Mouse (Mus musculus): ENCODE results near the gene Tmem30a.

The Tmem30a gene

GRCm38 (mm10) chr9:79795076-79795475, 1.8 kb upstream of the Tmem30a start:
- in situ Hi-C loops (cut with MboI, MseI): no loop called here

- in situ Hi-C loops (cut with MboI, MseI): no loop called here
Observed at GRCm38 (mm10) chr9:79785794-79786085, 7.6 kb downstream of the Tmem30a start.

- in situ Hi-C loops (cut with MboI, MseI): no loop called here
Observed at GRCm38 (mm10) chr9:79784934-79785793, 8.1 kb downstream of the Tmem30a start.

DNA sequence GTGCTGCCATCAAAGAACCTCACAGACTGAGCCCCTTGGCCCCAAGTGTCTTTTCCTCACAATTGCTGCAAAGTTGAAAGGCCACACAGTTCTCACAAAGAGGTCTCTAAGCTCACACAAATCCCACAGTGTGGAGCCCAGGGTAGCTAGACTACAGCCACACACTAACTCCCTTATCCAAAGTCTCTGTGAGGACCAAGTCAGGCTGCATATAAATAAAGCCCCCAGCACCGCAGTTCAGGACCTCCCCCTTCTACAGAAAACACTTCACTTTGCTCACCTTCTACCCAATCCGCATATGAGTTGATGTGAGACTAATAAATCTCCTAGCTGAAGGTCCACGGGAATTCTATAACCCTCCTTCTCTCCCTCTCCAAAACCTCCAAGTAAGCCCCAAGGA, 8.9 kb downstream of the Tmem30a start:
- in situ Hi-C loops (cut with MboI, MseI): no loop called here

GRCm38 (mm10) chr9:79779354-79779753, 14.0 kb downstream of the Tmem30a start:
- in situ Hi-C loops (cut with MboI, MseI): no loop called here

DNA sequence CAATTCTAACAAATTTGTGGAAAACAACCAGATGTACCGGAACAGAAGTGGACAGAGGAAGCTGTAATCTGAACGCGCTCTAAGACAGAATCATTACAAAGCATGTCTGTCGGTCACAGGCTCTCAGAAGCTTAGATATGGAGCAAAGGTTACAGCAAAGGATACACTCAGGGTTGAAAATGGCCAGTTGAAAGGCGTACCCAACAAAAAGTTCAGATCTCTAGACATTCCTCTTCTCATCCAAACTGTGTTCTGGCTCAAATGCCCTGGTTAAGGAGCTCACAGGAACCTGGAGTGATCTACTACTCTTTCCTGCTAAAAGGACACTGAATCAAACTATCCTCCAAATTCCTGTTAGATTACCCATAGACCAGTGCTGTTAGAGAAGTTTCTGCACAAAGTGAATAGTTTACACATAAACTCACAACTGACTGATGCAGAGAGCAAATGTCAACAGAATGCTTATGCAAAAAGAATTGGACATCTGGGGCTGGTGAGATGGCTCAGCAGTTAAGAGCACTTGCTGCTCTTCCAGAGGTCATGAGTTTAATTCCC, 26.2 kb downstream of the Tmem30a start:
- in situ Hi-C loops (cut with MboI, MseI): no loop called here

- in situ Hi-C loops (cut with MboI, MseI): no loop called here
Observed at GRCm38 (mm10) chr9:79765329-79765728, 28.0 kb downstream of the Tmem30a start.

DNA sequence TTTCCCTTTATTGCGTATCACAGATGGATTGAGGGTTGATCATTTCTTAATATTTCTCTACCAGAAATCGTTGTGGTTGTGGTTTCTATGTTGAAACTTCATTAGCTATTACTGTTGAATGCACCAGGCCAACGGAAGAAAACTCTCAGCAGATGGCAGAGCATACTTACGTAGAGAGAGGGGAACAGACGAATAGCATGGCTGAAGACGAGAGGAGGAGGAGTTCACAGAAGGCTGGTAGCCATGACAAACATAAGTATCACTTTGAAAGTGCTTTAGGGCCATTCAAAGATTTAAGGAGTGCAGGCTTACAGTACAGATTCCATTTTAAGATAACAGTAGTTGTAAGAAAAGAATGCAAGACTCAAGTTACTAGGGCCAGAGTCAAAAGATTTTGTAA, 30.8 kb downstream of the Tmem30a start:
- in situ Hi-C loops (cut with MboI, MseI): no loop called here

DNA sequence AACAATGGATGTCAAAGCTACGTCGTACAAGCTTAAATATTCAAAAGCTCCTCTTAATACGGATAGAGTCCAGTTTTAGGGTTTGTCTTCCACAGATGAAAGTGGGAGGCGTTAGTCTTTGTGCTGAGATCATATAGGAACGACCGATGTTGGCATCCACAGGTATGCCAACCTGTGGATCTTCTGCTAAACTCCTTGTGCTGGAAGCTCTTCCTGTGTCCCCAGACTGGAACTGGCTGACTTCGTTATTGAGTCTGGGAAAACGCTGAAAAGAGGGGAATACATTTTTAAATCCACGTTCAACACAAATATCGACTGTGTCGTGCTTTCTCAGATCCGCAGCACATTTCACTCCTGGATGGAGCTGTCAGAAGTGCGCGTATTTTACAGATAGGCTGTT, 33.2 kb downstream of the Tmem30a start:
- in situ Hi-C loops (cut with MboI, MseI): no loop called here

DNA sequence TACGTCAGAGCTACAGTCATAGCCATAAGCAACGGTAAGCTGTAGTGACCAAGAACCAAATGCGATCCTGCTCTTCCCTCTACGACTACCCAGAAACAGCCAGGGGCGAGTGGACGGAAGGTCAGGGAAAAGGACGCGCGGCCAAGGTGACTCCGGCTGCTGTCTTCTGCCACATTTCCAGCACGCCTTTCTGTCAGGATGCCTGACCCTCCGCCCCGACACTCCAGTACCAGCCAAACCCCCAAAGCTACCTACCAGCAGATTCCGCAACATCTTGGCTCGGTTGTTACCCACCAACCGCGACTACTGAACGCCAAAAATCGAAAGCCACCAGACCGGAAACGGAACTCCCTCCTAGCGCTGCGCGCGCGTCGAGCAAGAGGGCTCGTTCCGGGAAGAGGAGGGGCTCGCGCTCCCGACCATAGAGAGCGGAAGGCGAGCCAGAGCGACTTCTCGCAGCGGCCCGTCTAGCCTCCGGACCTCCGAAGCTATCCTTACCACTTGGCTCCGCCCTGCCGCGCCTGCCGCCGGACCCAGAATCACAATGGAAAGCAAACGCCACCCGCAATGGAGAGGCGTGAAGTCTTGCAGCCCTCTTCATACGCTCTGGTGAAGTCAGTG, 33.8 kb downstream of the Tmem30a start, which contains the start of gene Cox7a2:
Cox7a2 (minus strand) TSS at position 494 of the 621 bp plus-strand sequence.
- in situ Hi-C loops (cut with MboI, MseI): loop anchor here (5.0 kb wide), 1 partner anchor 33 kb away; the partner anchor contains the start of gene Tmem30a

GRCm38 (mm10) chr9:79755311-79755710, 38.0 kb downstream of the Tmem30a start:
- in situ Hi-C loops (cut with MboI, MseI): loop anchor here (5.0 kb wide), 1 partner anchor 37 kb away; the partner anchor contains the start of gene Tmem30a

- in situ Hi-C loops (cut with MboI, MseI): no loop called here
Observed at GRCm38 (mm10) chr9:79751846-79752245, 41.5 kb downstream of the Tmem30a start.

- in situ Hi-C loops (cut with MboI, MseI): no loop called here
Observed at GRCm38 (mm10) chr9:79750709-79751108, 42.6 kb downstream of the Tmem30a start.

- in situ Hi-C loops (cut with MboI, MseI): no loop called here
Observed at GRCm38 (mm10) chr9:79745036-79745435, 48.3 kb downstream of the Tmem30a start.

DNA sequence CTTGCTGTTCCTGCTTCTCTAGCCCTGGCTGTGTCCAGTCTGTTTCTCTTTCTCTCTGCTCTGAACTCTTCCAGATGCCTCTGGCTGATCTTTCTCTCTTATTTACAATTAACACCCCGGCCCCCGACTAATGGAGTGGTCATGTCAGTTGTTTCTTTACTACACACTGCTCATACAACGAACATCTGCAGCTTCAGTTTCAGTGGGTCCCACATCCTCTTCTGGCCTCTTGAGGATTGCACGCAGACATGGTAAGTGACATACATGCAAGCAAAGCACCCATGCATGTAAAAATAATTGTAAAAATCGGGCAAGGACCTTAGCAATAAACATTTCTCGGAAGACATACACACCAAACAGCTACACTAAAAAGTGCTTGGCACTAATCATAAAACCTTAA, 57.7 kb downstream of the Tmem30a start:
- in situ Hi-C loops (cut with MboI, MseI): no loop called here

DNA sequence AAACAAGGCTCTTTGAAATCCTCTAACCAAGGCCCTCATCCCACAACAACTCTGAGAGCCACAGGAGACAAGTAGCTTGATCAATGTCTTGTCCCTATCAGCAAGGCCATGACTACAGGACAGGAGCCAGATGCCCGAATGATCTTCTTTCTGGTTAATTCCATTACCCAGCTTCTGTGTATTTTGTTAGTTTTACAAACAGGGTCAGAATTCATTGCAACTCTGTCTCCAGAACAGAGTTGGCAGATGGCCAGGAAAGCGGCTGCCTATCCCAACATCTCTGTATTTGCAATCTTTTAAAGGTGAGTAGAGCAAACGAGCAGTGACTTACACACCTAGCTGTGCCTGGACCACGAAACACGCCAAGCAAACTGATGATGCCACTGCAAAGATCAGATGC, 63.0 kb downstream of the Tmem30a start:
- in situ Hi-C loops (cut with MboI, MseI): no loop called here

DNA sequence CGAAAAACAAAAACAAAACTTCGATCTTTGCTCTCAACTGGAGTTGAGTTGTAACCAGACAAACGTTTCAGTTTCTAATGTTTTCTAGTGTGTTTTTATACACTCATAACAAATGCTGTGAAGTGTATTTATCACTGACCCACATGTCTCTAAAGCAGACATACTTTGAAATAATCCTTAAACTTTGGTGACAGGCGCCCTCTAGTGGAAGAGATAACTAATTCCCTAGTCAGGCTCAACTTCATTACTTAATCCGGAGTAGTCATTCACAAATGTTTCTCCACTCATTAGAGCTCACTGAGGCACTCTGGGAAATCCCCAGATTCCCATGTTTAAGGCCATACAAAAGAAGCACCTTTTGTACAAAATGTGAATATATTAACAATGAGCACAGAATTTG, 70.2 kb downstream of the Tmem30a start:
- in situ Hi-C loops (cut with MboI, MseI): loop anchor here (5.0 kb wide), 1 partner anchor 951 kb away; no protein-coding TSS in a partner anchor

DNA sequence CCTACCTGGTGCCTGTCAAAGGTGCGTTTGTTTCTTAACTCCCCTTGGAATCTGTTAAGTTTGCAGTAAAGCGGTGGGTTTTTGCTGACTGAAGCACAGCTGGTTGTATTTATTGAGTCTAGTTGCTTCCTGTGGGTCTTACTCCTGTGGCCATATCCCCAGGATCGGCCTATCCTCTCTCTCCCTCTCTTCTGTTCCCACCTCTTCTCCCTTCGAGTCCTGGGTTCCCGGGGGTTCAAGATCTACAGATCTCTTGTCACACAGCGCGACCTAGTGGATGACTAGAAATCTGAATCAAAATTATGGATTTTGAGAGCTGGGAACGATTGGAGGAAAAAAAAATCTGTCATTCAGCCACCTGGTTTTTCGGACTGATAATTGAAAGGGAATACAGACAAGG, 72.3 kb downstream of the Tmem30a start:
- in situ Hi-C loops (cut with MboI, MseI): loop anchor here (5.0 kb wide), 1 partner anchor 949 kb away; no protein-coding TSS in a partner anchor

- in situ Hi-C loops (cut with MboI, MseI): loop anchor here (5.0 kb wide), 1 partner anchor 948 kb away; no protein-coding TSS in a partner anchor
Observed at GRCm38 (mm10) chr9:79720143-79720542, 73.2 kb downstream of the Tmem30a start.

GRCm38 (mm10) chr9:79719451-79719850, 73.9 kb downstream of the Tmem30a start:
- in situ Hi-C loops (cut with MboI, MseI): no loop called here
